Mouse (Mus musculus): ENCODE measurements around the gene Smurf1. TPM values are rescaled to one million over a fixed set of nuclear protein-coding genes. Genes with fewer than 3 reads are reported as not detected.

Smurf1 gene
- polyA plus RNA-seq, 2 experiments = 24.7 to 28.3 TPM

DNA sequence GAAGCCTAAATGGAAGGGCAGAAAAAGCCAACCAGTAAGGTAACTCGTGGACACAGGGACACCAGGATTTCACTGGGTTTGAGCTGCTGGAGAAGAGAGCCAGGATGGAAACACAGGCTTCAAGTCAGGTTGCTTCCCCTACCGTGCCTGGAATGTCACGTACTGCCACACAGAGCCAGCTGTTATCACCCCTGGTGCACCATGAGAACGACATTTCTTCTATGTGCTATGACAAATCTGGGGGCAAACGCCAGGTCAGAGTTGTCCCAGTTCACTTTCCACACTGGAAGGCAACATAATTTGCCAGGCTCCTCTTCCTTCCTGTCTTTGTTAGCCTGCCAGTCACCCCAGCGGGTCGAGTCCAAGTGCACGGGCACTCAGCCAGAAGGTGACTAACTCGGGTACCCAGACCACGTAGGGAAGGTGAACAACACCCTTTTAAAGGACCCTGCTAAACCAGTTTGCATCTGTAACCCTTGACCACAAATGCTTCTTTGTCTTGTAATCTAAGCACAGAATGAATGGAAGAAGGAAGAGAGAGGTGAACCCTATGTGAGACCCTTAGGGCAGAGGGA, 13.0 kb upstream of the Smurf1 start:
- H3K4me3 ChIP-seq (replicated peaks; ENCODE audit: low read length) = no peak overlapping the region
- H3K9me3 ChIP-seq (ENCODE audit: control insufficient read depth, low read length) = peaks cover 5% of the 10 kb centered on the region; the same call in 1 of the 2 replicates
- no peaks in the 10 kb centered on the region for H3K27me3 ChIP-seq (ENCODE audit: control insufficient read depth, insufficient read depth, low read length)
- DNase-seq (ENCODE audit: low spot score) (no peak), ATAC-seq (ENCODE audit: low FRiP score, low read depth) (no peak)
- 74% methylated on average over 10 of the region's 10 CpGs for WGBS
- no peaks in the 10 kb centered on the region for H3K36me3 ChIP-seq (ENCODE audit: control insufficient read depth, insufficient read depth, low read length)
- H3K4me1 ChIP-seq (ENCODE audit: control insufficient read depth, insufficient read depth, low read length) = no peaks in the 10 kb centered on the region
- no peak for TF ChIP-seq POLR2A (IDR thresholded peaks at IDR 0.05; ENCODE audit: borderline replicate concordance, extremely low read depth, insufficient read depth, insufficient read length)
- H3K4me2 ChIP-seq (replicated peaks; ENCODE audit: low read depth, low read length, severe bottlenecking) = no peak overlapping the region
- H3K9ac ChIP-seq (ENCODE audit: low read depth, low read length, severe bottlenecking) = no peak overlapping the region
- no peak overlapping the region for H3K27ac ChIP-seq (replicated peaks; ENCODE audit: low read depth, low read length)

GRCm38 (mm10) chr5:144971266-144971665, 5.6 kb upstream of the Smurf1 start:
- ATAC-seq (ENCODE audit: low FRiP score, low read depth) (no peak), DNase-seq (ENCODE audit: low spot score) (no peak)
- Histone ChIP-seq H3K4me2 (replicated peaks; ENCODE audit: low read depth, low read length, severe bottlenecking) (no peak overlapping the region), H3K27me3 (ENCODE audit: control insufficient read depth, insufficient read depth, low read length) (no peaks in the 10 kb centered on the region), H3K4me3 (replicated peaks; ENCODE audit: low read length) (no peak overlapping the region), H3K9me3 (ENCODE audit: control insufficient read depth, low read length) (no peaks in the 10 kb centered on the region), H3K4me1 (ENCODE audit: control insufficient read depth, insufficient read depth, low read length) (no peaks in the 10 kb centered on the region), H3K9ac (ENCODE audit: low read depth, low read length, severe bottlenecking) (no peak overlapping the region), H3K27ac (replicated peaks; ENCODE audit: low read depth, low read length) (no peak overlapping the region), H3K36me3 (ENCODE audit: control insufficient read depth, insufficient read depth, low read length) (no peaks in the 10 kb centered on the region)
- 90% methylated on average over 3 of the region's 3 CpGs for WGBS
- no peak for TF ChIP-seq POLR2A (IDR thresholded peaks at IDR 0.05; ENCODE audit: borderline replicate concordance, extremely low read depth, insufficient read depth, insufficient read length)

- H3K36me3 ChIP-seq (ENCODE audit: control insufficient read depth, insufficient read depth, low read length) = no peaks in the 10 kb centered on the region
- peak overlapping the region; percentile 94 for H3K4me3 ChIP-seq (replicated peaks; ENCODE audit: low read length)
- ATAC-seq (ENCODE audit: low FRiP score, low read depth) (peak; percentile 73), DNase-seq (ENCODE audit: low spot score) (peak; percentile 83)
- no peaks in the 10 kb centered on the region for H3K9me3 ChIP-seq (ENCODE audit: control insufficient read depth, low read length)
- TF ChIP-seq POLR2A (IDR thresholded peaks at IDR 0.05; ENCODE audit: borderline replicate concordance, extremely low read depth, insufficient read depth, insufficient read length) = no peak
- no peaks in the 10 kb centered on the region for H3K27me3 ChIP-seq (ENCODE audit: control insufficient read depth, insufficient read depth, low read length)
- peak overlapping the region; percentile 85 for H3K27ac ChIP-seq (replicated peaks; ENCODE audit: low read depth, low read length)
- peaks cover 26% of the 10 kb centered on the region for H3K4me1 ChIP-seq (ENCODE audit: control insufficient read depth, insufficient read depth, low read length)
- WGBS = 4% methylated on average over 18 of the region's 56 CpGs
- peak overlapping the region; percentile 96 for H3K9ac ChIP-seq (ENCODE audit: low read depth, low read length, severe bottlenecking)
- peak overlapping the region; percentile 71 for H3K4me2 ChIP-seq (replicated peaks; ENCODE audit: low read depth, low read length, severe bottlenecking)
Measured at GRCm38 (mm10) chr5:144964872-144965638, 592 bp downstream of the Smurf1 start.

DNA sequence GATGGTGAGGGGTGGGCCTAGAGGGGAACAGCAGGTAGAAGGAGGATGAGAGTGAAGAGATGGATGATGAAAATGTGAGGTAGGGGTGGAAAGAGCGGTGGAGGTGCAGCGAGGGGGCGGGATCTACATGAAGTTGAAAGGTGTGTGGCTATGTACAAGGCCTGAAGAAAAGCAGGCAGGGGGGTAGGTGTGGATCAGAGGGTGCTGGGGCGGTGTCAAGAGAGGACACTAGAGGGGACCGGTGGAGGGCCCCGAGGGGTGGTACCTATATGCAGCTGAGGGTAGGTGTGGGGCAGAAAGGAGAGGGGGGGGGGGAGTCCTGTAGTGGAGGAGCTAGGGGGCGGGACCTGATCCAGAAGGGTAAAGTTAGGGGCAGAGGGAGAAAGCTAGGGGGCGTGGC, 1.2 kb downstream of the Smurf1 start:
- Histone ChIP-seq H3K4me1 (ENCODE audit: control insufficient read depth, insufficient read depth, low read length) (peaks cover 26% of the 10 kb centered on the region), H3K4me2 (replicated peaks; ENCODE audit: low read depth, low read length, severe bottlenecking) (peak overlapping the region; percentile 71), H3K27me3 (ENCODE audit: control insufficient read depth, insufficient read depth, low read length) (no peaks in the 10 kb centered on the region), H3K9ac (ENCODE audit: low read depth, low read length, severe bottlenecking) (no peak overlapping the region), H3K9me3 (ENCODE audit: control insufficient read depth, low read length) (no peaks in the 10 kb centered on the region), H3K4me3 (replicated peaks; ENCODE audit: low read length) (peak overlapping the region; percentile 94), H3K36me3 (ENCODE audit: control insufficient read depth, insufficient read depth, low read length) (no peaks in the 10 kb centered on the region), H3K27ac (replicated peaks; ENCODE audit: low read depth, low read length) (0 out of 2 replicates have a peak overlapping the region, but pooled peaks have one; percentile 85)
- 23% methylated on average over 8 of the region's 8 CpGs for WGBS
- no peak for TF ChIP-seq POLR2A (IDR thresholded peaks at IDR 0.05; ENCODE audit: borderline replicate concordance, extremely low read depth, insufficient read depth, insufficient read length)
- ATAC-seq (ENCODE audit: low FRiP score, low read depth) (0 out of 2 replicates have a peak, but pooled peaks have one; percentile 2), DNase-seq (ENCODE audit: low spot score) (no peak)

- Histone ChIP-seq H3K36me3 (ENCODE audit: control insufficient read depth, insufficient read depth, low read length) (no peaks in the 10 kb centered on the region), H3K4me2 (replicated peaks; ENCODE audit: low read depth, low read length, severe bottlenecking) (peak overlapping the region; percentile 71), H3K9ac (ENCODE audit: low read depth, low read length, severe bottlenecking) (no peak overlapping the region), H3K9me3 (ENCODE audit: control insufficient read depth, low read length) (no peaks in the 10 kb centered on the region), H3K4me1 (ENCODE audit: control insufficient read depth, insufficient read depth, low read length) (peaks cover 26% of the 10 kb centered on the region), H3K4me3 (replicated peaks; ENCODE audit: low read length) (peak overlapping the region; percentile 94), H3K27me3 (ENCODE audit: control insufficient read depth, insufficient read depth, low read length) (no peaks in the 10 kb centered on the region), H3K27ac (replicated peaks; ENCODE audit: low read depth, low read length) (peak overlapping the region; percentile 76)
- TF ChIP-seq POLR2A (IDR thresholded peaks at IDR 0.05; ENCODE audit: borderline replicate concordance, extremely low read depth, insufficient read depth, insufficient read length) = no peak
- peak; percentile 23 for DNase-seq (ENCODE audit: low spot score)
- WGBS = 6% methylated on average over 13 of the region's 13 CpGs
- no peak for ATAC-seq (ENCODE audit: low FRiP score, low read depth)
Measured at GRCm38 (mm10) chr5:144963817-144964261, 1.8 kb downstream of the Smurf1 start.

Measured in limb, embryonic 14.5 days (tissue).